Mouse (Mus musculus): ENCODE measurements around the gene Slc1a7. TPM values are rescaled to one million over a fixed set of nuclear protein-coding genes. Genes with fewer than 3 reads are reported as not detected.

Slc1a7 gene
- polyA plus RNA-seq, 1 experiment from 2014 or later: not detected

DNA sequence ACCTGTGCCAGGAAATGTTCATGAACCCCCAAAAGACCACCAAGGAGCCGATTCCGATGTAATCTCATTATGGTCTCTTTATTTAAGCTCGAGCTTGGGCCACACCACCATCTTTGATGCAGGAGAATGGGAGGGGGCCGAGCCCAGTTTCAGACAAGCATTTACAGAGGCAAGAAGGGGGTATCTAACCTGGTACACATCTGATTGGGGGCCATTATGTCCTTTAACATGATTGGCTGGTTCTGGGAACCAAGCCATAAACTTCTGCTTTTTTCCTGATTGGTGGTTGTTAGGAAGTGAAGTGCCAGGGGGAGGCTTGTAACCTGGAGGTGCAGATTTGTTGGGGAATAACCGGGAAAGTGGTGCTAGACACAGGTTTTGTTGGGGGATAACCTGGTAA lies 12.4 kb upstream of the Slc1a7 start:
- Histone ChIP-seq H3K9ac (ENCODE audit: low read depth, low read length) (no peak overlapping the region), H3K4me1 (replicated peaks; ENCODE audit: control insufficient read depth, insufficient read depth, low read length) (no peaks in the 10 kb centered on the region), H3K27me3 (replicated peaks; ENCODE audit: control insufficient read depth, insufficient read depth, low read length) (no peaks in the 10 kb centered on the region), H3K36me3 (ENCODE audit: control insufficient read depth, insufficient read depth, low read length) (no peaks in the 10 kb centered on the region), H3K27ac (ENCODE audit: low read depth, low read length) (no peak overlapping the region), H3K9me3 (ENCODE audit: control insufficient read depth, low read length) (no peaks in the 10 kb centered on the region), H3K4me2 (no peak overlapping the region), H3K4me3 (ENCODE audit: low read depth, low read length) (no peak overlapping the region)
- ATAC-seq (replicated peaks; ENCODE audit: low FRiP score) (no peak), DNase-seq (ENCODE audit: low spot score) (no peak)
- 75% methylated on average over 5 of the region's 5 CpGs for WGBS

- Histone ChIP-seq H3K9ac (ENCODE audit: low read depth, low read length) (no peak overlapping the region), H3K36me3 (ENCODE audit: control insufficient read depth, insufficient read depth, low read length) (no peaks in the 10 kb centered on the region), H3K9me3 (ENCODE audit: control insufficient read depth, low read length) (no peaks in the 10 kb centered on the region), H3K4me1 (replicated peaks; ENCODE audit: control insufficient read depth, insufficient read depth, low read length) (no peaks in the 10 kb centered on the region), H3K27ac (ENCODE audit: low read depth, low read length) (no peak overlapping the region), H3K4me3 (ENCODE audit: low read depth, low read length) (no peak overlapping the region), H3K4me2 (no peak overlapping the region), H3K27me3 (replicated peaks; ENCODE audit: control insufficient read depth, insufficient read depth, low read length) (no peaks in the 10 kb centered on the region; the same call in 1 of the 2 replicates)
- DNase-seq (ENCODE audit: low spot score) (no peak), ATAC-seq (replicated peaks; ENCODE audit: low FRiP score) (no peak)
- WGBS: 83% methylated on average over 7 of the region's 7 CpGs
Measured at GRCm38 (mm10) chr4:107958487-107958886, 9.6 kb upstream of the Slc1a7 start.

- no peak for DNase-seq (ENCODE audit: low spot score)
- no peaks in the 10 kb centered on the region for H3K9me3 ChIP-seq (ENCODE audit: control insufficient read depth, low read length)
- no peaks in the 10 kb centered on the region; the same call in 1 of the 2 replicates for H3K27me3 ChIP-seq (replicated peaks; ENCODE audit: control insufficient read depth, insufficient read depth, low read length)
- H3K9ac ChIP-seq (ENCODE audit: low read depth, low read length): no peak overlapping the region
- H3K4me1 ChIP-seq (replicated peaks; ENCODE audit: control insufficient read depth, insufficient read depth, low read length): no peaks in the 10 kb centered on the region
- no peak overlapping the region for H3K4me2 ChIP-seq
- 0 out of 2 replicates have a peak, but pooled peaks have one; percentile 29 for ATAC-seq (replicated peaks; ENCODE audit: low FRiP score)
- no peaks in the 10 kb centered on the region for H3K36me3 ChIP-seq (ENCODE audit: control insufficient read depth, insufficient read depth, low read length)
- no peak overlapping the region for H3K27ac ChIP-seq (ENCODE audit: low read depth, low read length)
- H3K4me3 ChIP-seq (ENCODE audit: low read depth, low read length): no peak overlapping the region
- 51% methylated on average over 11 of the region's 11 CpGs for whole genome bisulfite sequencing
Measured at GRCm38 (mm10) chr4:107962044-107962732, 5.9 kb upstream of the Slc1a7 start.

DNA sequence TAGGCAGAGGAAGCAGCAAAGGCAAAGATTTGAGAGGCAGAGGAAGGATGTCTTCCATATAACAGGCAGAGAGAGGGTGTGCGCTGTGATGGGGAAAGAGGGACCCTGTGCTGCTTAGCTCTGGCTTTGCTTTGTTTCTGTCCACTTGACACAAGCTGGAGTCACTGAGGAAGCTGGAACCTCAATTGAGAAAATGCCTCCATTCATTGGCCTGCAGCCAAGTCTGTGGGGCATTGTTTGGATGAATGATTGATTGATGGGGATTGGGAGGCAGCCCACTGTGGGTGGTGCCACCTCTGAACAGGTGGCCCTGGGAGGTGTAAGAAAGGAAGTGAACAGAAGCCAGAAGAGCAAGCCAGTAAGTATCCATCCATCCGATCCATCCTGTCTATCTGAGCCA lies 5.3 kb upstream of the Slc1a7 start:
- H3K27ac ChIP-seq (ENCODE audit: low read depth, low read length): no peak overlapping the region
- H3K4me3 ChIP-seq (ENCODE audit: low read depth, low read length): no peak overlapping the region
- no peaks in the 10 kb centered on the region for H3K36me3 ChIP-seq (ENCODE audit: control insufficient read depth, insufficient read depth, low read length)
- no peak for ATAC-seq (replicated peaks; ENCODE audit: low FRiP score)
- 96% methylated on average over 2 of the region's 2 CpGs for WGBS
- no peak overlapping the region for H3K9ac ChIP-seq (ENCODE audit: low read depth, low read length)
- no peak overlapping the region for H3K4me2 ChIP-seq
- no peaks in the 10 kb centered on the region for H3K4me1 ChIP-seq (replicated peaks; ENCODE audit: control insufficient read depth, insufficient read depth, low read length)
- no peak for DNase-seq (ENCODE audit: low spot score)
- no peaks in the 10 kb centered on the region; the same call in 1 of the 2 replicates for H3K27me3 ChIP-seq (replicated peaks; ENCODE audit: control insufficient read depth, insufficient read depth, low read length)
- H3K9me3 ChIP-seq (ENCODE audit: control insufficient read depth, low read length): no peaks in the 10 kb centered on the region

GRCm38 (mm10) chr4:107966416-107967109 lies 1.6 kb upstream of the Slc1a7 start:
- no peak overlapping the region for H3K9ac ChIP-seq (ENCODE audit: low read depth, low read length)
- H3K27me3 ChIP-seq (replicated peaks; ENCODE audit: control insufficient read depth, insufficient read depth, low read length): no peaks in the 10 kb centered on the region; the same call in 1 of the 2 replicates
- ATAC-seq (replicated peaks; ENCODE audit: low FRiP score) (no peak), DNase-seq (ENCODE audit: low spot score) (no peak)
- no peaks in the 10 kb centered on the region for H3K9me3 ChIP-seq (ENCODE audit: control insufficient read depth, low read length)
- WGBS: 31% methylated on average over 5 of the region's 5 CpGs
- H3K4me2 ChIP-seq: no peak overlapping the region; the same call in 1 of the 2 replicates
- H3K4me1 ChIP-seq (replicated peaks; ENCODE audit: control insufficient read depth, insufficient read depth, low read length): no peaks in the 10 kb centered on the region
- no peak overlapping the region for H3K27ac ChIP-seq (ENCODE audit: low read depth, low read length)
- no peak overlapping the region for H3K4me3 ChIP-seq (ENCODE audit: low read depth, low read length)
- H3K36me3 ChIP-seq (ENCODE audit: control insufficient read depth, insufficient read depth, low read length): no peaks in the 10 kb centered on the region

DNA sequence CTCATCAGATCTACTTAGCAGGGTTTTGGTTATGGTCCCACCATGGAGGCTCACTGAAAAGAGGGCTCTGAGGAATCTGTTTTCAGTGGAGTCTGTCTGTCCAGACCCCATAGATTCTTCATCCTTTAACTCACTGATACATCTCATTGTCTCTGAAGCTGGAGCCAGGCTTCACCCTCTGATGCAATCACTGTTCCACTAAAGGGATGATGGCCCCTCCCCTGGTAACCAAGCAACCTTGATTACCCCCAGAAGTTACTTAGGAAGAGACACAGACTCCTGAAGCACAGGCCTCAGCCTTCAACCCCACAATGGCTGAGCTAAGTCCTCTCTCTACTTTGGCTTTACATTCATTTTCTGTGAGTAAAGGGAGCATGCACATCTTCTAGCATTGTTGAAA lies 1.6 kb downstream of the Slc1a7 start:
- Histone ChIP-seq H3K4me1 (replicated peaks; ENCODE audit: control insufficient read depth, insufficient read depth, low read length) (no peaks in the 10 kb centered on the region), H3K27ac (ENCODE audit: low read depth, low read length) (no peak overlapping the region), H3K9me3 (ENCODE audit: control insufficient read depth, low read length) (no peaks in the 10 kb centered on the region), H3K36me3 (ENCODE audit: control insufficient read depth, insufficient read depth, low read length) (no peaks in the 10 kb centered on the region), H3K9ac (ENCODE audit: low read depth, low read length) (no peak overlapping the region), H3K27me3 (replicated peaks; ENCODE audit: control insufficient read depth, insufficient read depth, low read length) (no peaks in the 10 kb centered on the region), H3K4me2 (no peak overlapping the region), H3K4me3 (ENCODE audit: low read depth, low read length) (no peak overlapping the region)
- DNase-seq (ENCODE audit: low spot score) (no peak), ATAC-seq (replicated peaks; ENCODE audit: low FRiP score) (no peak)

GRCm38 (mm10) chr4:107971162-107971561 lies 3.0 kb downstream of the Slc1a7 start:
- Histone ChIP-seq H3K27me3 (replicated peaks; ENCODE audit: control insufficient read depth, insufficient read depth, low read length) (no peaks in the 10 kb centered on the region), H3K4me1 (replicated peaks; ENCODE audit: control insufficient read depth, insufficient read depth, low read length) (no peaks in the 10 kb centered on the region), H3K4me2 (no peak overlapping the region), H3K36me3 (ENCODE audit: control insufficient read depth, insufficient read depth, low read length) (no peaks in the 10 kb centered on the region), H3K27ac (ENCODE audit: low read depth, low read length) (no peak overlapping the region), H3K9me3 (ENCODE audit: control insufficient read depth, low read length) (no peaks in the 10 kb centered on the region), H3K4me3 (ENCODE audit: low read depth, low read length) (no peak overlapping the region), H3K9ac (ENCODE audit: low read depth, low read length) (no peak overlapping the region)
- 92% methylated on average over 1 of the region's 1 CpGs for WGBS
- DNase-seq (ENCODE audit: low spot score): no peak
- no peak for ATAC-seq (replicated peaks; ENCODE audit: low FRiP score)

DNA sequence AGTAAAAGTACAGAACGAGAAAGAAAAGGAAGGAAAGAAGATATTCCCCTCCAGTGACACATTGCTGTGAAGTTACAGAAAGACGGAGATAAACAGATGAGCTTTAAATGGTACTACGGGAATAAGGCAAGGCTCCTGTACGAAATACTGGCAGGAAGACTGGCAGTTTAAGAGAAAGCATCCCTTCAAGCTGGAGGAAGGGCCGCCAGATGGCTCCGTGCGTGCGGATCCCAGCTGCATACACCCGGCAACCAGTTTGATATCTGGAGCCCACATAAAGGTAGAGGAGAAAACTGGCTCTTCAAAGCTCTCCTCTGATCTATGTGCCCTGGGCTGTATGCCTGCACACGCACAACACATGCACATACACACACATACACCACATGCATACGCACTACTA lies 6.4 kb downstream of the Slc1a7 start:
- no peak overlapping the region for H3K9ac ChIP-seq (ENCODE audit: low read depth, low read length)
- WGBS: 80% methylated on average over 11 of the region's 11 CpGs
- no peak overlapping the region for H3K4me3 ChIP-seq (ENCODE audit: low read depth, low read length)
- H3K4me1 ChIP-seq (replicated peaks; ENCODE audit: control insufficient read depth, insufficient read depth, low read length): no peaks in the 10 kb centered on the region
- no peak overlapping the region for H3K27ac ChIP-seq (ENCODE audit: low read depth, low read length)
- DNase-seq (ENCODE audit: low spot score): no peak
- H3K9me3 ChIP-seq (ENCODE audit: control insufficient read depth, low read length): no peaks in the 10 kb centered on the region
- ATAC-seq (replicated peaks; ENCODE audit: low FRiP score): no peak
- no peak overlapping the region for H3K4me2 ChIP-seq
- H3K27me3 ChIP-seq (replicated peaks; ENCODE audit: control insufficient read depth, insufficient read depth, low read length): no peaks in the 10 kb centered on the region
- H3K36me3 ChIP-seq (ENCODE audit: control insufficient read depth, insufficient read depth, low read length): no peaks in the 10 kb centered on the region

- Histone ChIP-seq H3K9ac (ENCODE audit: low read depth, low read length) (no peak overlapping the region), H3K4me1 (replicated peaks; ENCODE audit: control insufficient read depth, insufficient read depth, low read length) (no peaks in the 10 kb centered on the region), H3K9me3 (ENCODE audit: control insufficient read depth, low read length) (no peaks in the 10 kb centered on the region), H3K27me3 (replicated peaks; ENCODE audit: control insufficient read depth, insufficient read depth, low read length) (no peaks in the 10 kb centered on the region), H3K36me3 (ENCODE audit: control insufficient read depth, insufficient read depth, low read length) (no peaks in the 10 kb centered on the region), H3K4me2 (no peak overlapping the region), H3K27ac (ENCODE audit: low read depth, low read length) (no peak overlapping the region), H3K4me3 (ENCODE audit: low read depth, low read length) (no peak overlapping the region)
- DNase-seq (ENCODE audit: low spot score) (no peak), ATAC-seq (replicated peaks; ENCODE audit: low FRiP score) (no peak)
- 75% methylated on average over 7 of the region's 7 CpGs for WGBS
Measured at GRCm38 (mm10) chr4:107975004-107975403, 6.9 kb downstream of the Slc1a7 start.
